Mouse (Mus musculus): ENCODE results near the gene Arhgef26. TPM values are rescaled to one million over a fixed set of nuclear protein-coding genes. Genes with fewer than 3 reads are reported as not detected.

Arhgef26 gene
- polyA plus RNA-seq, 1 experiment = not detected

DNA sequence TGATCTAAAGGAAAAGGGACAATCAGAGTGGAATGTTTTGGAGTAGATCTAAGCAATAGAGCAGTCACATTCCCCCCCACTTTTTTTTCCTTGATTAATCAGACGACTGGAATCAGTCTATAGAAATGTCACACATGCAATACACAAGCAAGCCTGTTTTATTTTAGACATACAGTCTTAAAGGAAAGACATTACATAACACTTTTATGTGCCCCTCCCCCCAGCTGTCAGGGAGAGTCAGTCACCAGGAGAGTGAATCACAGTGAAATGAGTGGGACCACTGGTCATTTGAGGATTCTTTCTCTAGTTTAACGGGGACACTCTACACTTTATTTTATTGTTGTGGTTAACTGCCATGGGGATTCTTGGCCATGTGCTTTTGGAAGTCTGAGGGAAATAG lies 2.7 kb downstream of the Arhgef26 start:
- WGBS = 50% methylated on average over 2 of the region's 2 CpGs
- H3K27ac ChIP-seq (ENCODE audit: insufficient read depth, low read depth, low read length) = no peak overlapping the region
- TF ChIP-seq POLR2A (IDR thresholded peaks at IDR 0.05; ENCODE audit: insufficient read depth, low read depth, low read length) (no peak), CTCF (IDR thresholded peaks at IDR 0.05; ENCODE audit: insufficient read depth, low read depth, low read length) (no peak)
- H3K4me1 ChIP-seq (ENCODE audit: control insufficient read depth, insufficient read depth, low read length) = peaks cover 9% of the 10 kb centered on the region; the same call in 1 of the 2 replicates
- H3K4me3 ChIP-seq (ENCODE audit: insufficient read depth, low read depth, low read length) = no peak overlapping the region

DNA sequence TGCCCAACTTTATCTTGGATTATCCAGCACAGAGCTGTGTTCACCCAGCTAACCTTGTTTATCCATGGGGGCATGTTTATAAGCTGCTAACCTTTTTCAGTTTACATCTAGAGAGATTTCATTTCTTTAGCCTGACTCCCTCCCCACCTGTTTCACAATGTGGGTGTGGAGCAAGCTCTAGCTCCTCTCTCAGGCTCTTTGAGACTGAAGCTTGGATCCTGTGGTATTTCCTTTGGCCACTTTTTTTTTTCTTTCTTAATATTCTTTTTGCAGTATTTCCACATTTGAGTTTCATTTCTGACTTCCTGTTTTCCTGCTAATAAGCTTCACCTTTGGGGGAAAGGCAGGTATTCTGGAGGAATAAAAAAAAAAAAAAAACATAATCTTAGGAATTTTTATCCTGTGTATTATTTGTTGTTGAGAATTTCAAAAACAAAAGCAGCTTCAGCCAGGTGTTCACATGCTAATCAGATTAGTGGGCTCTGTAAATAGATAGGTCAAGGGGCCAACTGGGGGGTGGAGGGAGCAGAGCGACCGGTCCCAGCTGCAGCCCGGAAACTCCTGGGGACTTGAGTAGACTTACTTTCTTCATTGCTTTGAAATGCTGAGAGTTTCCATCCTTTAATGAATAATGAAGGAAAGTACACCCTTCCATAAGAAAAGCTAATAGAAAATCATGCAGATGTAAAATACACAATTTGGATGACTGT lies 3.5 kb downstream of the Arhgef26 start:
- H3K27ac ChIP-seq (ENCODE audit: insufficient read depth, low read depth, low read length) = no peak overlapping the region
- no peak overlapping the region for H3K4me3 ChIP-seq (ENCODE audit: insufficient read depth, low read depth, low read length)
- H3K4me1 ChIP-seq (ENCODE audit: control insufficient read depth, insufficient read depth, low read length) = peaks cover 9% of the 10 kb centered on the region; the same call in 1 of the 2 replicates
- no peak for TF ChIP-seq POLR2A (IDR thresholded peaks at IDR 0.05; ENCODE audit: insufficient read depth, low read depth, low read length)
- TF ChIP-seq CTCF (IDR thresholded peaks at IDR 0.05; ENCODE audit: insufficient read depth, low read depth, low read length) = no peak
- 48% methylated on average over 3 of the region's 3 CpGs for WGBS

DNA sequence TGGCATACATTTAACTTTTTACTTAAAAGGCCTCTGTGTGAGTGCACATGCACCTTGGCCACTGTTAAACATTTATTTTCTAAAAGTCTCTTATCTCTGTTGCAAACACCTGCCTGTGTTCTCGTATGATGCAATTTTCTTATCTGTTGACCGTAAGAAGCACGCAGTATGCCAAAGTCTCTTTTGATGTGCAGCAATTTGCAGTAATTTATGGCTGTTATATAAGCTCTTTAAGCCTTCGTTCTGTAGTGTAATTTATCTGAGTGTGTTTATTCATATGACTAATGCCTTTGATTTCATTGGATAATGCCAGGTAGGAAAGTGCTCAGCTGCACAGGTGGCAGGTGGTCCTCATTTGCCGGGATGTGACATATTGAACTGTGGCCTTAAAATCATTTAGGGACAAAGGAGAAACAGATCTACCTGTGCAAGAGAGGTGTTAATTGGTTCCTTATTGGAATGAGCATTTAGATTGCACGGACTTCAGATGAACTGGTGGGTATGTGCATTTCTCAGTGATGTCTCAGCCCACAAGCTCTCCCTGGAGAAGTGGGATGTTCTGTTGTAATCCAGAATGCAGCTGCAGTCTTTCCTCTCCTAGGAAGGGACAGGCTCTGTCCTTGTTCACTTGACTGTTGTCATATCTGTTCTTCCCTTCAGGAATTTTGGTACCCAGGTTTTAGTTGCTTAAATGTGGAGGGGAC lies 10.5 kb downstream of the Arhgef26 start:
- TF ChIP-seq CTCF (IDR thresholded peaks at IDR 0.05; ENCODE audit: insufficient read depth, low read depth, low read length) (no peak), POLR2A (IDR thresholded peaks at IDR 0.05; ENCODE audit: insufficient read depth, low read depth, low read length) (no peak)
- H3K27ac ChIP-seq (ENCODE audit: insufficient read depth, low read depth, low read length) = no peak overlapping the region
- H3K4me1 ChIP-seq (ENCODE audit: control insufficient read depth, insufficient read depth, low read length) = no peaks in the 10 kb centered on the region
- WGBS = 71% methylated on average over 6 of the region's 6 CpGs
- H3K4me3 ChIP-seq (ENCODE audit: insufficient read depth, low read depth, low read length) = no peak overlapping the region

DNA sequence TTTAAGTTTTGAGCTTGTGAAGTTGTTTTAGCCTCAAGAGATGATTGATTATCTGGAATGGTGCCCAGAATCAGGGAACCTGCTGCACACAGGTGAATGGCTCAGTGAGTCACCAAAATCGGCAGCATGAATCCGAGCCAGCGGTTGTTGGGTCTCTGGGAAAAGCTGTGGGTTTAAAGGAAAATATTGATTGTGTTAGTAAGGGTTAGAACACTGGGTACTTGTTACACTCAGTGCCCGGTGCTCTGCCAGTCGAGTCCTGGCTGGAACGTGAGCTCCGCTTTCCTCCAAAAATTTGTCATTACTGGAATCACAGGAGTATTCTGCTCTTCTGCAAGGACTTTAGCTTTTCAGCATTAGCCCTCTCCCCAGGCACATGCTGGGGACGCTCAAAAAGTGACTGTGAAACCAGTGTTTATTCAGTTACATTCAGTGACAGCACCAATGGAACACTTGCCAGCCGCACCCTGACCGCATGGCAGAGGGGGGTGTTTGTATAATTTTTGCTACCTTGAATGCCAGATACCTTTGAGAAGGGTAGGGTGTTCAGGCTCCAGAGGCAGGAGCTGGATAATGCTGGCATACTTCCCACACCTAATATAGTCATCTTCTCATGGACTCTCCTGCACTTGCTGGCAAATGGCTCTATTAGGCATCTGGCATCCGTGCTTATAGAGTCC lies 11.2 kb downstream of the Arhgef26 start:
- Histone ChIP-seq H3K27ac (ENCODE audit: insufficient read depth, low read depth, low read length) (no peak overlapping the region), H3K4me1 (ENCODE audit: control insufficient read depth, insufficient read depth, low read length) (no peaks in the 10 kb centered on the region), H3K4me3 (ENCODE audit: insufficient read depth, low read depth, low read length) (no peak overlapping the region)
- TF ChIP-seq POLR2A (IDR thresholded peaks at IDR 0.05; ENCODE audit: insufficient read depth, low read depth, low read length) = no peak
- WGBS = 40% methylated on average over 11 of the region's 11 CpGs

DNA sequence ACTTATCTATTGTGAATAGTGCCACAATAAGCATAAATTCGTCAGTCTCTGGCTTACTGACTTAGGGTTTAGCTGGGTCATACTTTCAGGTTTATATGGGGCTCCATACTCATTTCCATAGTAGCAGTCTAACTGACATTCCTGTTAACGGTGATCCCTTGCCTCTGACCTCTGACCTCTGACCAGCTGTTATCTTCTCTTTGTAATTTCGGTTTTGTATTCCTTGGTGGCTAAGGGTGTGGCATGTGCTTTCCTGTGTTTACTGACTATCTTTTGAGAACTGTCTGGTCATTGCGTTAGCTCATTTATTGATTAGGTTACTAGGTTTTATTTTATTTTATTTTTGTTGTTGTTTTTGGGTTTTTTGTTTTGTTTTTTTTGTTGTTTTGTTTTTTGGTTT lies 13.9 kb downstream of the Arhgef26 start:
- Histone ChIP-seq H3K4me1 (ENCODE audit: control insufficient read depth, insufficient read depth, low read length) (no peaks in the 10 kb centered on the region), H3K4me3 (ENCODE audit: insufficient read depth, low read depth, low read length) (no peak overlapping the region), H3K27ac (ENCODE audit: insufficient read depth, low read depth, low read length) (no peak overlapping the region)
- no peak for TF ChIP-seq POLR2A (IDR thresholded peaks at IDR 0.05; ENCODE audit: insufficient read depth, low read depth, low read length)
- TF ChIP-seq CTCF (IDR thresholded peaks at IDR 0.05; ENCODE audit: insufficient read depth, low read depth, low read length) = no peak
- 86% methylated on average over 4 of the region's 4 CpGs for WGBS

GRCm38 (mm10) chr3:62352876-62353275 lies 14.7 kb downstream of the Arhgef26 start:
- Histone ChIP-seq H3K27ac (ENCODE audit: insufficient read depth, low read depth, low read length) (no peak overlapping the region), H3K4me1 (ENCODE audit: control insufficient read depth, insufficient read depth, low read length) (no peaks in the 10 kb centered on the region), H3K4me3 (ENCODE audit: insufficient read depth, low read depth, low read length) (no peak overlapping the region)
- no peak for TF ChIP-seq POLR2A (IDR thresholded peaks at IDR 0.05; ENCODE audit: insufficient read depth, low read depth, low read length)
- TF ChIP-seq CTCF (IDR thresholded peaks at IDR 0.05; ENCODE audit: insufficient read depth, low read depth, low read length) = no peak
- WGBS = 99% methylated on average over 4 of the region's 4 CpGs

DNA sequence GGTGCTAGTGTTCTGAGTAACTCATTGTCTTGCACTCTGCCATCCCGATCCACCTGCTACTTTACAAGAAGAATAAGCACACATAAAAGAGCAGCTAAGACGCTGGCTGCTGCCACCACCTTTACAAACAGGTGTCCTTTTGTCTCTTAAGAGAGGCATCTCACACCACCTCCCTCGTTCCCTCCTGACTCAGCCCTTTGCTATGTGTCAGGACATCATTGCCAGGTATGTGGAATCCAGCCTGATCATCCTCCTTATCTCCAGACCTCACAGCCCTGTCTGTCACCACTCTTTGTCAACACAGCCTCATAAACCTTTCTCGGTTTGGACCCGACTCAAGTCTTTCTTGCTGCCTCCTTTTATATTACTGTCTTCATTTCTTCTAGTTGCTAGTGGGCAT lies 29.7 kb downstream of the Arhgef26 start:
- no peak overlapping the region for H3K4me3 ChIP-seq (ENCODE audit: insufficient read depth, low read depth, low read length)
- no peak overlapping the region for H3K27ac ChIP-seq (ENCODE audit: insufficient read depth, low read depth, low read length)
- 84% methylated on average over 5 of the region's 5 CpGs for WGBS
- no peaks in the 10 kb centered on the region for H3K4me1 ChIP-seq (ENCODE audit: control insufficient read depth, insufficient read depth, low read length)
- TF ChIP-seq CTCF (IDR thresholded peaks at IDR 0.05; ENCODE audit: insufficient read depth, low read depth, low read length) = no peak
- no peak for TF ChIP-seq POLR2A (IDR thresholded peaks at IDR 0.05; ENCODE audit: insufficient read depth, low read depth, low read length)

DNA sequence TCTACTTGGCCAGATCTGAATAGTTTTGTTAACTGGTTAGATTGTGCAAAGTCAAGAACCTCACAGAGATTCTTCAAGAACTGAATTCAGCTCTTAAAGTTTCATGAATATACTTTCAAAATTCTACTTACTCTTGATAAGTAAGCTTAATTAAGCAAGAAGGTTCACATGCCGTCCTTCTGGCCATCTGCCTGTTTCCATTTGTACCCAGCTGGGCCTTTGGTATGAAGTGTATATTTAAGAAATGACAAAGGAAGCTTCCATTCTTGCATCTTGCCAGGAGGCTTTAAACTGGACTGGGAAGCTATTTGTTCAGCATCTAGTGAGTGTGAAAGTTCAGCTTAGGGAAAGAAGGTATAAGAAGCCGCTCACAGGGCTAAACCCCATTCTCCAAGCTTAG lies 34.7 kb downstream of the Arhgef26 start:
- WGBS = 59% methylated on average over 2 of the region's 2 CpGs
- H3K27ac ChIP-seq (ENCODE audit: insufficient read depth, low read depth, low read length) = no peak overlapping the region

GRCm38 (mm10) chr3:62374346-62374745 lies 36.2 kb downstream of the Arhgef26 start:
- TF ChIP-seq CTCF (IDR thresholded peaks at IDR 0.05; ENCODE audit: insufficient read depth, low read depth, low read length) (no peak), POLR2A (IDR thresholded peaks at IDR 0.05; ENCODE audit: insufficient read depth, low read depth, low read length) (no peak)
- H3K4me1 ChIP-seq (ENCODE audit: control insufficient read depth, insufficient read depth, low read length) = no peaks in the 10 kb centered on the region
- H3K27ac ChIP-seq (ENCODE audit: insufficient read depth, low read depth, low read length) = no peak overlapping the region
- H3K4me3 ChIP-seq (ENCODE audit: insufficient read depth, low read depth, low read length) = no peak overlapping the region
- 90% methylated on average over 4 of the region's 4 CpGs for WGBS

More for the DNA sequence above, 34.7 kb downstream of the Arhgef26 start:
- Histone ChIP-seq H3K4me3 (ENCODE audit: insufficient read depth, low read depth, low read length) (no peak overlapping the region), H3K4me1 (ENCODE audit: control insufficient read depth, insufficient read depth, low read length) (no peaks in the 10 kb centered on the region)
- TF ChIP-seq POLR2A (IDR thresholded peaks at IDR 0.05; ENCODE audit: insufficient read depth, low read depth, low read length) = no peak
- no peak for TF ChIP-seq CTCF (IDR thresholded peaks at IDR 0.05; ENCODE audit: insufficient read depth, low read depth, low read length)
